Mouse (Mus musculus) small intestine, adult 2 months (tissue): ENCODE measurements around the gene Ifna7.

Source experiments
- CTCF ChIP-seq: fragments of 200-500 bp; IDR thresholded peaks from 2 replicates; pipeline ENCODE4 v1.5.1; 2012; ENCODE audit warnings: low read depth, mild to moderate bottlenecking, control low read depth, inconsistent platforms, low read length, moderate library complexity, mixed read lengths; ENCODE audit not compliant: insufficient replicate concordance, insufficient read length; ENCODE audit errors: extremely low read depth
- POLR2A ChIP-seq: fragments of 200-500 bp; IDR thresholded peaks from 2 replicates; pipeline ENCODE4 v1.6.1; 2012; ENCODE audit warnings: low read depth, mild to moderate bottlenecking, control low read depth, inconsistent platforms, low read length, moderate library complexity

DNA sequence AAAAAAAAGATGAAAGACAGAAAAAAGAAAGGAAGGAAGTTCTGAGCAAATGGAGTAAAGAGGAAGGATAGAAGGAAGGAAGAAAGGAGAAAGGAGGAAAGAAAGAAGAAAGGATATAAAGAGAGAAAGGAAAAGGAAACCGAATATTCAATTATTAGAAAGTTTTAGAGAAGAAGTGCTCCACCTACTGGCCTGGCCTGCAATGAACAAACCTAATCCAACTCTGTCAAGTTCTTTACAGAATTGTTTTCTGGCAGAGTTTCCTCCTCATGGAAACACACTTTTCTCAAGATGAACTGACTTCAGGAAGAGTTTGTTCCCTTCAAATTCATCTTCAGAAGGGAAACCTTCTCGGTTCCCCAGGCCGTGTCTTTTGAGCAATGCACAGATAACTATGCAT, 22.8 kb downstream of the Ifna7 start:
- TF ChIP-seq CTCF: no peak
- no peak for TF ChIP-seq POLR2A
